Mouse (Mus musculus) C2C12 (cell line): Measurements from ENCODE around the gene Gm20683.

Experiments
- CTCF ChIP-seq: IDR thresholded peaks from one replicate; pipeline ENCODE4 v1.5.1; 2011; ENCODE audit not compliant: control insufficient read depth, insufficient read depth, insufficient read length
- FOSL1 ChIP-seq: IDR thresholded peaks from one replicate; pipeline ENCODE4 v1.8.0; 2011; ENCODE audit warnings: mild to moderate bottlenecking, low read length; ENCODE audit not compliant: poor library complexity, insufficient read depth, severe bottlenecking
- MAX ChIP-seq: IDR thresholded peaks from one replicate; pipeline ENCODE4 v1.6.1; 2011; ENCODE audit warnings: mild to moderate bottlenecking, control low read depth
- MYOD1 ChIP-seq: IDR thresholded peaks from one replicate; pipeline ENCODE4 v1.6.1; 2011; ENCODE audit warnings: low read depth; ENCODE audit not compliant: control insufficient read depth, insufficient read length
- MYOG ChIP-seq: IDR thresholded peaks from one replicate; pipeline ENCODE4 v1.6.1; 2011; ENCODE audit not compliant: control insufficient read depth, insufficient read length; ENCODE audit errors: extremely low read depth
- USF1 ChIP-seq: IDR thresholded peaks from one replicate; pipeline ENCODE4 v1.6.1; 2011; ENCODE audit warnings: low read depth, mild to moderate bottlenecking, control low read depth, moderate library complexity

GRCm38 (mm10) chr17:25827011-25827410 lies 14.6 kb downstream of the Gm20683 start:
- TF ChIP-seq USF1 (no peak), CTCF (no peak), FOSL1 (no peak), MYOD1 (no peak), MAX (no peak), MYOG (no peak)
